17 mouse cellular contexts compared by ENCODE assay signal in the genomic region with DNA sequence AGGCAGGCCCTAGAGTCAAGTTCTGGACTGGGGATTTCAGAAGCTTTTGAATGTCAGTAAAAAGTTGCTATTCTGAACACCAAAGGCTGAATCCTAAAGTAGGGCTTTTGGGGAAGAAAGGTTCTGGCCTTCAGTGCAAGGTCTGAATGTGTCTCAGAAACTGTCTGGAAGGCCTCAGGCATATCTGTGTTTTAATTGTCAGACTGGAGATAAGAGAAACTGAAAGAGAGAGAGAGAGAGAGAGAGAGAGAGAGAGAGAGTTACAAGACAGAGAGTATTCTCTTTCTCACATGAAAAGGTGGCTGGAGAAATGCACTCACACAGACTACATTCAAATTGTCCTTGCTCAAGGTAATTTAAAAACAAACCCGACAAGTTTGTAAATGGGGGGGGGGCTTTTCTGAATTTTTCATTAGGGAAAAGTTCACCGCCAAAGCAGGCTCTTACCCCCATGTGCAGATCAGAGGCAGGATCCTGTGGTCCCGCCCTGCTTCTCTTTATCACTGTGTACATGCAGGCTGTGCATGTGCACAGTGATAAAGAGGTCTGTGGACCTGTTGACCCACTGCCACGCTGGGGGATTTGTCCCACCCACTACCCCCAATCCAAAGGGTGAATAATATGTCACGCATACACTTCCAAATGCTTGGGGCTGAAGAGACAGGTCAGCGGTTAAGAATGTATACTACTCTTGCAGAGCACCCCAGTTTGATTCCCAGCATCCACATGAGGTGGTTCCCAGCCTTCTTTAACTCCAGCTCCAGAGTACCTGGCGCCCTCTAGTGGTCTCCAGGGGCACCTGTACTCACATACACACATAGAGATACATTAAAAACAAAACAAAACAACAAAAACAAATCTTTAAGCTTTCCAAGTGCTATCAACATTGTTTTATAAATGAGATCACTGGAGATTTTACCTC.
DNase-seq lines count a peak whose midpoint lies in the region; ATAC-seq and TF ChIP-seq lines count a peak whose summit lies in the region.
"Had no signal": no experiment of that assay in that cellular context is flagged by ENCODE, and none has a peak within 500 bp of the region (broad histone marks: within the 10 kb centered on the region; RNA-seq: fewer than 3 reads in every experiment).

No protein-coding gene starts in this region.

- no peak for TF ChIP-seq POLR2A in ES-Bruce4 (IDR thresholded peaks at IDR 0.05; ENCODE audit: insufficient read depth, low read length)

- H3K9ac ChIP-seq in ES-Bruce4 (ENCODE audit: low read depth, poor library complexity, severe bottlenecking), result no peak overlapping the region
- H3K9ac ChIP-seq in liver, embryonic 15.5 days, result no peak overlapping the region
- no peak overlapping the region for H3K9ac ChIP-seq in lung, postnatal 0 days (replicated peaks; ENCODE audit: low read depth)
- H3K9ac ChIP-seq: hindbrain, embryonic 15.5 days; limb, embryonic 15.5 days had no signal

- WGBS in liver, embryonic 15.5 days (ENCODE audit: insufficient replicate concordance), result 45% methylated on average over 7 of the region's 7 CpGs
- 64% methylated on average over 7 of the region's 7 CpGs for WGBS in lung, postnatal 0 days

- no peaks in the 10 kb centered on the region for H3K36me3 ChIP-seq in ES-Bruce4 (ENCODE audit: control insufficient read depth, insufficient read depth, low read length, poor library complexity, severe bottlenecking)
- no peaks in the 10 kb centered on the region for H3K36me3 ChIP-seq in liver, embryonic 15.5 days (replicated peaks)
- H3K36me3 ChIP-seq in lung, postnatal 0 days (ENCODE audit: insufficient read depth, low read length), result no peaks in the 10 kb centered on the region
- H3K36me3 ChIP-seq: G1E; hindbrain, embryonic 15.5 days; limb, embryonic 15.5 days had no signal

- no peaks in the 10 kb centered on the region for H3K9me3 ChIP-seq in ES-Bruce4 (replicated peaks; ENCODE audit: control insufficient read depth, insufficient read depth, low read length, poor library complexity, severe bottlenecking)
- no peaks in the 10 kb centered on the region for H3K9me3 ChIP-seq in liver, embryonic 15.5 days (replicated peaks)
- no peaks in the 10 kb centered on the region for H3K9me3 ChIP-seq in lung, postnatal 0 days (ENCODE audit: low read length)
- H3K9me3 ChIP-seq: hindbrain, embryonic 15.5 days; limb, embryonic 15.5 days had no signal

- H3K27ac ChIP-seq in gastrocnemius, adult 2 months, result no peak overlapping the region
- H3K27ac ChIP-seq in ES-Bruce4 (ENCODE audit: insufficient read depth, low read length), result no peak overlapping the region
- peak overlapping the region; percentile 66 for H3K27ac ChIP-seq in liver, embryonic 15.5 days (replicated peaks)
- no peak overlapping the region for H3K27ac ChIP-seq in lung, postnatal 0 days (ENCODE audit: low read length)
- H3K27ac ChIP-seq: hindbrain, embryonic 15.5 days; limb, embryonic 15.5 days; macrophage had no signal

- TF ChIP-seq CTCF in gastrocnemius, adult 2 months (IDR thresholded peaks at IDR 0.05), result peak; percentile 2; the same call in 1 of the 2 replicates
- TF ChIP-seq CTCF in ES-Bruce4 (IDR thresholded peaks at IDR 0.05; ENCODE audit: low read depth, low read length), result peak; percentile 71
- TF ChIP-seq CTCF in lung, postnatal 0 days (IDR thresholded peaks at IDR 0.05), result no peak

- intact Hi-C loops in gastrocnemius, adult 2 months (cut with DNase I), result no loop called here

- H3K4me2 ChIP-seq in liver, embryonic 15.5 days, result peak overlapping the region; percentile 20; the same call in 1 of the 2 replicates
- H3K4me2 ChIP-seq in lung, postnatal 0 days (replicated peaks; ENCODE audit: low read depth, low read length), result no peak overlapping the region
- H3K4me2 ChIP-seq: hindbrain, embryonic 15.5 days; limb, embryonic 15.5 days had no signal

- no peaks in the 10 kb centered on the region for H3K4me1 ChIP-seq in ES-Bruce4 (ENCODE audit: control insufficient read depth, insufficient read depth, low read length)
- H3K4me1 ChIP-seq in liver, embryonic 15.5 days (replicated peaks), result no peaks in the 10 kb centered on the region
- no peaks in the 10 kb centered on the region for H3K4me1 ChIP-seq in lung, postnatal 0 days (ENCODE audit: insufficient read depth, low read depth, low read length)
- H3K4me1 ChIP-seq: hindbrain, embryonic 15.5 days; limb, embryonic 15.5 days had no signal

- DNase-seq in gastrocnemius, adult 2 months, result no peak
- no peak for DNase-seq in gastrocnemius, postnatal 25 days
- DNase-seq in lung, postnatal 0 days (ENCODE audit: low spot score), result no peak
- no peak for DNase-seq in ovary, postnatal 14 days (ENCODE audit: low spot score)
- DNase-seq in right cerebral cortex, adult 2 months (ENCODE audit: low spot score in 2 of 2), result no peak
- DNase-seq: cerebellum, adult 8-10 months; heart, adult 11 months; heart, postnatal 10 days; right cerebral cortex, postnatal 14 days; thymus, postnatal 4 days had no signal

- TF ChIP-seq EP300 in ES-Bruce4 (IDR thresholded peaks at IDR 0.05; ENCODE audit: insufficient read depth, low read depth, low read length), result no peak
- TF ChIP-seq EP300 in lung, postnatal 0 days (IDR thresholded peaks at IDR 0.05), result no peak

- no peak overlapping the region for H3K4me3 ChIP-seq in gastrocnemius, adult 2 months
- no peak overlapping the region for H3K4me3 ChIP-seq in ES-Bruce4 (ENCODE audit: low read depth, low read length)
- no peak overlapping the region for H3K4me3 ChIP-seq in liver, embryonic 15.5 days (replicated peaks)
- H3K4me3 ChIP-seq in lung, postnatal 0 days (ENCODE audit: low read depth, low read length), result no peak overlapping the region
- H3K4me3 ChIP-seq: hindbrain, embryonic 15.5 days; limb, embryonic 15.5 days had no signal

- H3K27me3 ChIP-seq in ES-Bruce4 (ENCODE audit: control insufficient read depth, insufficient read depth, low read length, poor library complexity, severe bottlenecking), result no peaks in the 10 kb centered on the region
- H3K27me3 ChIP-seq in liver, embryonic 15.5 days, result no peaks in the 10 kb centered on the region
- no peaks in the 10 kb centered on the region for H3K27me3 ChIP-seq in lung, postnatal 0 days (replicated peaks; ENCODE audit: insufficient read depth, low read length)
- H3K27me3 ChIP-seq: hindbrain, embryonic 15.5 days; limb, embryonic 15.5 days had no signal

- ATAC-seq in common myeloid progenitor, adult 5-6 weeks (replicated peaks; ENCODE audit: low read depth, poor library complexity, severe bottlenecking), result peak; percentile 50; the same call in 1 of the 2 replicates
- ATAC-seq in liver, embryonic 15.5 days (ENCODE audit: insufficient read depth), result peak; percentile 95
- ATAC-seq in lung, postnatal 0 days, result no peak
